Mouse (Mus musculus) 3134 (cell line): Measurements from ENCODE around the gene Syna.

Experiments
- DNase-seq: peaks from one replicate; pipeline ENCODE4 v3.0.0-alpha.2; 2011; ENCODE audit warnings: low spot score; ENCODE audit not compliant: insufficient read length; ENCODE audit errors: extremely low read depth

Syna gene

DNA sequence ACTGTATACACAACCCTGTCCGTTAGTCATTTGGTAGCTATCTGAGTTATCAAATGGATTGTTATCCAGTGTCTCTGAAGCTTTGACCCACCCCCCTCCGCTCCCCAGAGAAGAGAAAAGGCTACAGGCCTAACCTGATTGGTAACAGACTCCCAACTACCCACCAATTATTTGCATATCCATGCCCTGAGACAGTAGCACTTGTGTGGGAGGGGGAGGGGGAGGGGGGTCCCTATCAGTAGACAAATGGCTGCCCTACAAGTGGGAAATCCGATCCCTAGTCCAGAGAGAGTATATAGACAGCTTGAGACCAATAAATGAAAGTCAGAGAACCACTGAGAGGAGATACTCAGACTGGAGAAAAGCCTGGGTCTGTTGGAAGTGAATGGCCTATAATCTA lies 8.1 kb upstream of the Syna start:
- no peak for DNase-seq

DNA sequence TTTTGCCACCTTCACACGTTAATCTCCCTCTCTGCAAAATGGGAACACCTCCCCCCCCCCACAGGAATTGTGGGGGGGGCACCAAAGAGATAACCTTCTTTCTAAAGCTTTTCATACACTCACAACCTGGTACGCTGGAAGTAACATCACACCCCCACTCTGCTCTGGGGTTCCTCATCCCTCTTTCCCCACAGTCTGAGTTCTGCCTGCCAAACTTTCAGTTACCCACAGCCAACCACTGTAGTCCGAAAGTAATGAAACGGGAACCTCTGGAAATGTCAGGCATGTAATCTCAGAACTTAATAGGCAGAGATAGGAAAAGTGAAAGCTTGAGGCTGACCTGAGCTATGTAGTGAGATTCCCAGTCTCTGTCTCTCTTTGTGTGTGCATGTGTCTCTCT lies 7.5 kb upstream of the Syna start:
- DNase-seq: no peak

DNA sequence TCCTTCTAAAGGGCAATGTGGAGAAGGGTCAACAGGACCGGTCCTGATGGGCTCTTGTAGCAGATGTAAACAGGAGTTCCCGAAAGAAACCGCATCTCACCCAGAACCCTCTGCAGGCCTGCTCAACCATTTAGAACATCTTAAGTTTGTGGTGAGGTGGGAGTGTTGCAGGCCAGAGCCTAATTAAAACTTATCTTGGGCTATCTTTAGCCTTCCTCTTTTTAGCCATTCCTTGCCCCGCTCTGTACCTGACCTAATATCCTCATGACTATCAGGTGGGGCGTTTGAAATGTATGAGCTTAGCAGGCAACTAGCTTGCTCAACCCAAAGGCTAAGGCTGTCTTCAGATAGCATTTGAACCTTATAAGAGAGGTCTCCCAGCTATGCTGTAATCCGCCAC lies 5.7 kb upstream of the Syna start:
- DNase-seq: no peak

DNA sequence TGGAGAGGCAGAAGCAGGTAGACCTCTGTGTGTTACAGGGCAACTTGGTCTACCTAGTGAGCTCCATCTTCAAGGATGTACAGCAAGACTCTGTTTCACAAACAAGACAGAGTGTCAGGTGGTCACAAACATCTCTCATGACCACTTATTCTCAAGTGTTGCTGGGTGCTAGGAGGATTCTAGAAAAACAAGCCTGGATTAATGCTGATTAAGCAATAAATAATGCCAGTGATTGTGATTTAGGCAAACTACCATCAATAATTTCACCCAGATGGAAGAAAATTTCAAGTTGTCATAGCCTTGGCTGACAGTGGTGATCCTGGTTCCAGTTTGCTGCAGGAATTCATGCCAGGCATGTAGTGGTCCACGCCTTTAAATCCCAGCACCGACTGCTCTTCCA lies 4.3 kb upstream of the Syna start:
- no peak for DNase-seq

DNA sequence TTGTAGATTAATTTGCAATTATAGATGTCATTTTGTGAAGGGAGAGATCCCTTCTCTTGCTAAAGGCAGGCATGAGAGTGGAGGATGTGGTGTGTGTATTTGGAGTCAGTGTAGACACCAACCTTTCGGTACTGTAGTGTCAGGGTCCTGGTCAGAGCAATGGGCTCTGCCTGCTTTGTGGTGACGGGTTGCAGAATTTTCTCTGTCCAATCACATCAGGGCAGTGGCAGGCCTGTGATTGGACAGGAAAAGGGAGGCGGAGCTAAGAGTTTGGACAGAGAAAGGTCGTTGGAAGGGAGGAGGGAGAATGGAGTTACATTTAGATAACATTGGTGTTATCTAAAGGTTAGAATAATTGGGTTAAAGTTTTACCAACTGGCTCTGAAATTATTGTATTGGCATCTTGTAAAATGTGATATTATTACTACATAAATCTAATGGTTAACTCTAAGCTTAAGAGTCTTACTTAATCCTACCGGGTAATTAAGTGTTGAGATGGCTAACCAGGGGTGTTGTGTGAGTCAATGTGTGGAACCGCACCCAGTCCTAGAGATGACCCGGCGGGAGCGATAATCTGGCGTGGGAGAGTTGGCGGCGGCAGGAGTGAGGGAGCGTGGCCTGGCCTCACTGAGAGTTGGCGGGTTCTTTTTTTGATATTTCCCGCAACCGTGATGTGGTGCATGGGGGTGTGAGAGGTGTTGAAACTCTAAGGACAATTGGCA lies 640 bp upstream of the Syna start:
- no peak for DNase-seq

DNA sequence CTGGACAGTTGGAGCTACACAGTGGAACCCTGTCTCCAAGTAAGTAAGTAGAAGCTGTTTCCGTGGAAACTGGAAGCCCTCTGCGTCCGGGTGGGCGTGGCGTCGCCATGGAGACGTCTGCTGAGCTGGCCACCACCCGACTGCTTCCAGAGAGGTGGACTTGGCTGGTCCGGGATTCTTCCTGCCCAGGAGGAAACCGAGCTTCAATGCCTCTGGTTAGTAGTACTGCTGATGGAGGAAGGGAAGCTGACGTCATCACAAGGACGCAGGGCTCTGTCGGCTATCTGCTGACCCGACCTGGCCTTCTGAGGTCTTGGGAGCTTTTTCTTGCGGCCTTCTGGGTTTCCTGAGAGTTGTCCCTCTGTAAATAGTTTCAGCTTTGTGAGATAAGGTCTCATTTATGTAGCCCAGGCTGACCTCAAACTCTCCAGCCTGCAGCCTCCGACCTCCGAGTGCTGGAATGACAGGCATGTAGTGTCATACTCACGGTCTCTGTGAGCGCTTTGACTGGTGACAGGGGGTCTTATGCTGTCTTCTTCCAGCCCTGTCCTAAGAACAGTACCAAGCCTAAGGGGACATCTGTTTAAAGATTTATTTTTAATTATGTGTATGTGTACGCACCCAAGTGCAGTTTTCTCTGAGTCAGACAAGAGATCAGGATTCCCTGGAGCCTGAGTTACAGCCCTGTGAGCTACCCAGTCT lies 4.4 kb downstream of the Syna start:
- peak; percentile 86 for DNase-seq

DNA sequence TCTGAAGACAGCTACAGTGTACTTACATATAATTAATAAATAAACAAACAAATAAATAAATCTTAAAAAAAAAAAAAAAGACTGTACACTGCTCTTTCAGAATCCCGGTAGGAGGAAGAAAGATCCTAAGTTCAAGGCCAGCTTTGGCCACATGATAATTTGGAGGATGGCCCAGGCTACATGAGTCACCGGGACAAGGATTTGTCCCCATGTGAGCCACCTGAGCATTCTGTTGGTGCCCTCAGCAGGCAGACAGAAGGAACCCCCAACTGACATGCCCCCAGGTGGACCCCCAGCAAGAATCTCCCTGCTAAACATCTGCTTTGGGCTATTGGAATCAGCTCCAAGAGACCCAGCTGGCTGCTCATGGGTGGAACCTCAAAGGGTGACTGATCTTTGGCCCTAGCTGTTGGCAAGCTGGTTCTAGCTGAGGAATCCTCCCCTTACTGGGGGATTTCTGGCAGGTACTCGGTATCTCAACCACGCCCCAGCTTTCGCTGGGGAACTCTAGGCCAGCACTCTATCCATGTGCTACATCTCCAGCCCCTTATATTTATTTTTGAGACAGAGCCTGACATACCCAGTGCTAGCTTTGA lies 5.9 kb downstream of the Syna start:
- peak; percentile 26 for DNase-seq

DNA sequence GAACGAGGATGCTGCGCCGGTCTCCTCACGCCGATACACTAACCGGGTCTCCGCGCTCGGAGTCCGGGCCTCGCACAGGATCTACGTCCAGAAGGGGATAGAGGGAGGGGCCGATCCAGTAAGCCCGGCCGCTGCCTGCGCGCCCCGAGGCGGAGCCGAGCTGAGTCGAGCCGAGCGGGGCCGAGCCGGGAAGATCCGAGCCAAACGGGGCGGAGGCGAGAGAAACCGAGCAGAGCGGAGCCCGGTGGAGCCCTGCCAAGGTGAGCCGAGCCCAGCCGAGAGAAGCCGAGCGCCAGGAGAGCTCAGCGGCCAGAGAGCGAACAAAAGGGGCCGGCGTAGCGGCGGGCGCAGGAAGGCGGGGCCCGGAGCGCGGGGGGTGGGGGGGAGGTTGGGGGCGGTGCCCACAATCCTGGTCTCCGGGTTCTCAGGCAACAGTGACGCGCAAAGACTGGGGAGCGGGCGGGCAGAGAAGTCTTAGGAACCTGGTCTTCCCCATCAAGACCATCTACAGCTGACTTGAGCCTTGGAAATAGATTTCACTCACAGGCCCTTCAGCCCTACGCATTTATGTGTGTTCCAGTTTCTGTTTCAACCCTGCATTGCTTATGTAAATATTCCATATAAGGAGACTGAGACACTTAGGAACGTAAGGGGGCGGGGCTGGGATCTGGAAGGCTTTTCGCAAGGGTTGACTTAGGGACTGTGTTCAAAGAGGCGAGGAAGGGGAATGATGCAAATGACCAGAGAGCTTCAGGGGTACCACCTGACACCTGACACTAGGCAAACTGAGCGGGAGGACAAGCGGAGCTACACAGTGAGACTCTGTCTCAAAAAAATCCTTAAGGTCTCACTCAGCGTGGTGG lies 7.6 kb downstream of the Syna start, which contains the start of gene Clip2:
Clip2 (minus strand) TSS at position 325 of the 863 bp plus-strand sequence.
- peak; percentile 98 for DNase-seq

DNA sequence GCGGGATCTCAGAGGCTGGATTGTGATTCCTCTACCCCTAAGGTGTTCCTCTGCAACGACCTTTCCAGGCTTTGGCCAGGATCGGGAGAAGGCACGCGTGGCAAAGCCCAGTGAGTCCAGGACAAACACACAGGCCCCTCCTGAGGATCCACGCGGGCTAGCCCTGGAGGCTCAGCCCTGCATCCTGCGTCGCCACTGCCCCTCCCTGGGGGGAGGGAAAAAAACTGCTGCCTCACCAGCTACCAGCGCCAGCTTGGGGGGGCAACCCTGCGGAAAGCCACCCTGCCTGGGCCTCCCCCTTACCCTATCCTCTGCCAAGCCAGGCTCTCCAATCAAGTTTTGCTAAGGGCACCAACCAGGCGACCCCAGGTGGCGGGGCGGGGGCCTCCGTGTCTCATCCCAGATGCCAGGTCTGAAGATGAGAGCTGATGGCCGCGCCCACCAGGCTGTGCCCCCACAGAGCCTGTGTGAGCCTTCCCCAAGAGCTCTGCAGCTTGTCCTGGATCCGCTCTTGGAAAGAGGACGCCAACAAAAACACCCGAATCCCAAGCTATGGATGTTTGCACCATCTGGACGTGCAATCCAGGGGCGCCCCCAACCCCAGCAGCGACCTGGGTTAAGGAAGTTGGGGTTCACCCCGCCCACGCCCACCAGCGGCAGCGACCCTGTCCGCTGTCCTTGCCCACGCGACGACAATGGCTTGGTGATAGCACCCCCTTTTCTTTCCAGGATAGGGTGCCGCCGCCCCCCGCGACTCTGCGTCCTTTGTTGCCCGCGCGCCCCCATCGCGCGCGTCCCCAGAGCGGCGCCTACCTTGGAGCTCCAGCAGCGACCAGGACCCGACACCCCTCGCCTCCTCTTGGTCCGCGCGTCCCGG lies 8.5 kb downstream of the Syna start:
- peak; percentile 77 for DNase-seq

DNA sequence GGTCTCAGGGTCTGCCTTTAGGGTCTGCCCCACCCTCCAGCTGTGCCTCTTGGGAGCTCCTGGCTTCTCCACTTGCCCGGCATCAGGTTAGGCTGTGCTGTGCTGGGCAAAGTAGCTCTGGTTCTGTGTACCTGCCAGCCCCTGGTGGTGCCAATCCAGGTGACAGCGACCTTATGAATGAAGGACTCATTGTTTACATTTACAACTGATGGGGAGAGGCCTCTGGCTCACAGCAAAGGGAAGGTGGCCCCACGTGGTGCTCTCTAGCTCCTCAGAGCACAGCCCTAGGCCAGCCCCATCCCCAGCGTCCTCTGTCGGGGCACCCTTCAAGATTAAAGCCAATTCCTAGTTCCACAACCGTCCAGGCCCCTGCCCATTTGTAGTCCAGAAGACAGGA lies 9.1 kb downstream of the Syna start:
- DNase-seq: no peak

DNA sequence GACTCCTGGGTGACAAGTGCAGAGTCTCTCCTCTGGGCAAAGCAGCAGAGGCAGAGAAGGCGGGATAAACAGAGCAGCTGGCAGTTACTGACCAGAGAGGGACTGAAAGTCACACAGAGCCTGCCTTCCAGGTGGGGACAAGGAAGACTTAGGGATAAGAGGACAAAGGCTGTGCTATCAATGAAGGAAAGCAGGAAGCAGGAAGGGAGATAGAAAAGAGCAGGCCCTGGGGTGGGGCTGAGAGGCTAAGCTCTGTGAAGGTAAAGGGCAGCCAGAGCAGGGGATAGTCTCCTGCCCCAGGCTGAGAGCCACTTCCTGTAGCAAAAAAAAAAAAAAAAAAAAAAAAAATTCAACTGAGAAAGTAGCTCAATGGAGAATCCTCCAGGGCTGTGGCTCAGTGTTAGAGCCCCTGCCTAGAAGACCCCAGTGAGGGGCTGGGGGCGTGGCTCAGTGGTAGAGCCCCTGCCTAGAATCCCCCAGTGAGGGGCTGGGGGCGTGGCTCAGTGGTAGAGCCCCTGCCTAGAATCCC lies 10.3 kb downstream of the Syna start:
- DNase-seq: no peak

DNA sequence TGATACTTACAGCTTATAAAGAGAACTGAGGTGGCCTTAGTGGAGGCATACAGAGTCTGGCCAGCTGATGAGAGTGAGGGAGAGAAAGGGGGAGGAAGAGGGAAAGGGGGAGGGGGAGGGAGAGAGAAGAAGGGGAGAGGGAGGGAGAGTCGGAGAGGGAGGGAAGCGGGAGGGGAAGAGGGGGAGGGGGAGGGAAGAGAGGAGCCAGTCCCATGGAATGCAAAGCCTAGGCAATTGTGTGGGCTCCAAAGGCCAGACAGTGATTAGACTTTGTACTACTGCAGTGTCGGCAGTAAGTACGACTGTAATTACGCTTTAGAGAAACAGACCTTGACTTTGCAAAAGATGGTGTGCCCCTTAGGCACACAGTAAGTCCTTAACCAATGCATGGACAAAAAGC lies 11.7 kb downstream of the Syna start:
- DNase-seq: no peak

DNA sequence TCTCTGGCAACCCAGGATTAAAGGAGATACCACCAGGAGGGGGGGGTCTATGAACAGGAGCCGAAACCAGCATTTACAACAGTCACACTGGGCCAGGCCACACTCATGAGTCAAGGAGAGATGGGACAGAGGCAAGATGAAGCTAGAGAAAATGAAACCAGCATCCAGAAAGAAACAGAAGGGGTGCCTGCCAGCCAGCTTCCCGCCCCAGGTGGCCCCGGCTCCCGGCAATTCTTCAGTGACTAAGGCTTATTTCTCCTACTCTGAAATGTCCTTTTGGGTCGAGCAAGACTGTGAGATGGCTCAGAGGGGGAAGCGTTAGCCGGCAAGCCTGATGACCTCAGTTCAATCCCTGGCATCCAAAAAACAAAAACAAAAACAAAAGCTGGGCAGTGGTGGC lies 13.2 kb downstream of the Syna start:
- DNase-seq: peak; percentile 83

DNA sequence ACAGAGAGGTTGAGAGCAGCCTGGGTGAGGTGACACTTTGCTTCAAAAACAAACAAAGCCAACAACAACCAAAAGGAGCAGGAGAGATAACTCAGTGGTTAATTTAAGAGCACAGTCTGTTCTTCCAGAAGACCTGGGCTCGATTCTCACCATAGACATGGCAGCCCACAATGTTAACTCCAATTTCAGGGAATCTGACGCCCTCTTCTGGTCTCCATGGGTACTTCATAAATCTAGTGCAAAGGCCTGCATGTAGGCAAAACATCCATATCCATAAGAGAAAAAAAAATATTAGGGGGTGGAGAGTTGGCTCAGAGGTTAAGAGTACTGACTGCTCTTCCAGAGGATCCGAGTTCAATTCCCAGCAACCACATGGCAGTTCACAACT lies 14.7 kb downstream of the Syna start:
- DNase-seq: no peak

DNA sequence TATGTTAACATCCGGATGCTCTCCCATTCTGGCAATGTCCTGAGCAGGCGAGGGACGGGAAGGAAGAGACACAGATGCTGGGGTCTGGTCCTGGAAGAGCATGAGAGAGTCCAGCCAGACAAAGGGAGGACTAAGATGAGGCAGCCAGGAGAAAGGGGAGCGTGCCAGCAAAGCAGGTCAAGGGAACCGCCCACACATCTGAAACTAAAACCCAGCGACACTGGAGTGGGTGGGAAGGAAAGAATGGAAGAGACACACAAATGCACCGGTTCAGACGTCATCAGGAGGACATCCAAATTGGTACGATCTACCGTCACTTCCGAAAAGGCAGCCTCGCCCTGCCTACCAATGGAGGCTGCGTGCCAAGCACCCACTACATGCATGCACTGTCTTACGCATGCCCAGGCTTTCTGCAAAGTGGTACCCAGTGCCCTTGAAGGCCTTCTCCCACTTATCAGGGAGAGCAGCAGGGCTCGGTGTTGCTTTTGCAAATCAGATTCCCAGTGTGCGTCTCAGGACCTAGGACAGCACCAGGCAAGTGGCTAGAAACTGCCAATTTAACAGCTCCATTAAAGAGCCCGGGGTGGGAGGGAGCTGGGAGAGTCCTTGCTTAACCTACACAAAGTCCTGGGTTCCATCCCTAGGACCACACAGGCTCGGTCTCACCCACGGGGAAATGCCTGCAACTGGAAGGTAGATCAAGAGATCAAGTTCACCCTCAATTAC lies 15.3 kb downstream of the Syna start:
- no peak for DNase-seq

DNA sequence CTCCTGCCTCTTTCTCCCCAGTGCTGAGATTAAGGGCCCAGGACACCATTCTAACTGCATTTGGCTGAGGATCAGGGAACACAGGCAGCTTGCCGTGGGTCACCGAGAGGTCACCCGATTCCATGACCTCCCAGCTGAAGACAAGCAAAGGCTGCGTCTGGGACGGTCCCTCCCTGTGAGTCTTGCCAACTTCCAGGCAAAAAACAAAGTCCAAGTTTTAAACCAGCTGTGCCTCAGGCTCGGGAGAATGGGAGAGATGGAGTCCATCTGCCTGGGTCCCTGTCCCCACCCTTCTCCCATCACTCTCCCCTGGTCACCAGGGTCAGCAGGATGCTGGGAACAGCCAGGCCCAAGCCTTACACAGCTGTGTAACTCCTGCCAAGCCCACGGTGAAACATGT lies 18.3 kb downstream of the Syna start:
- DNase-seq: peak; percentile 45

DNA sequence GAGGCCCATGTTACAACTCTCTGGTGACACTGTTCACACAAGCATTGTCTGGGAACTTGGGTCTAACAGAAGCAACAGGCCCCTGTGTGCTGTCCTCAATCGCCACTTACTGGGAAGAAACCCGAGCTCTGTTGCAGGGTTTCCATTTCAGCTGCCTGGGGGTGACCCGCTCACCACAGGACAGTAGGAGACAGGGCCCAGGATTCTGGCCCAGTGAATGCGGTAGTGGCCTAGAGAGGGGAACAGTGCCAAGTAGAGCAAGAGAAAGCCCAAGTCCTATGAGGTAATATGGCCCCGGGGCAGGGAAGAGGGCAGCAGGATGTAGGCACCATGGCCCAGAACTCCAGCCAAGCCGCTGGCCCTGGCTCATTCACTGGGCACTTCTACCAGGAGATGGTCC lies 19.1 kb downstream of the Syna start:
- DNase-seq: peak; percentile 85

DNA sequence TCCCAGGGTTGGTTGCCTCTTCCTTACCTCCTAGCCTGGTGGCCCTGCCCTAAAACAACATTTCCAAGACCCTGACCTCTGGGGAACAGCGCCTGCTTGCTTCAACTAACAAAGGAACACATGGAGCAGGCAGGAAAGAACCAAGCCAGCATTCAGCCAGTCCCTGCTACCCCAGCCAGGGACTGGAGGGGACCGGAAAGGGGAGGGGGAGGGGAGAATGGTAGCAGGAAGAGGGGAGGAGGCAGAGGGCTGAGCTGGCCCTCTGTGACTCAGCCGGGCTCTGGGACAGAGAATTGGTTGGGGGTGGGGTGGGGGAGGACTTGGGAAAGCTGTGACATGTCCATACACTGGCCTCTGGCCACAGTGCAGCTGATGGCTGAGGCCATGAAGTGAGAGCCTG lies 20.1 kb downstream of the Syna start:
- DNase-seq: peak; percentile 84

DNA sequence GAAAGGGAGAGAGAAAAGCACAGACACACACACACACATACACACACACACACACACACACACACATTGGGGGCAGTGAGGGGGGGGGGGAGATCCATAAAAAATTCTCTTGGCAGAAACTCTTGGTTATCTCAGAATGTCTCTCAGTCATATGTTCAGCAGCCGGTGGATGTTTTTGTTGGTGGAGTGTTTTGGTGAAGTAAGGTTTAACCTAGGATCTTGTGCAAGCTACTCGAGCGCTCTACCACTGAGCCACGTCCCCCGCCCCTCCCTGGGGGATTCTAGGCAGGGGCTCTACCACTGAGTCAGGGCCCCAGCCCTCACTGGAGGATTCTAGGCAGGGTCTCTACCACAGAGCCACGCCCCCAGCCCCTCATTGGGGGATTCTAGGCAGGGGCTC lies 23.9 kb downstream of the Syna start:
- no peak for DNase-seq
